Mouse (Mus musculus) E14TG2a.4 (cell line): Measurements from ENCODE around the gene Oxtr.

Experiments
- H3K27me3 ChIP-seq: 2 replicates; pipeline ENCODE4 v1.6.1; 2014; ENCODE audit warnings: low read length, control low read depth; ENCODE audit not compliant: insufficient read depth
- H3K36me3 ChIP-seq: 2 replicates; pipeline ENCODE4 v1.6.1; 2014; ENCODE audit warnings: low read length, control low read depth; ENCODE audit not compliant: insufficient read depth
- H3K4me1 ChIP-seq: replicated peaks from 2 replicates; pipeline ENCODE4 v1.6.1; 2014; ENCODE audit warnings: low read depth, low read length, control low read depth
- H3K4me3 ChIP-seq: replicated peaks from 2 replicates; pipeline ENCODE4 v1.5.1; 2014; ENCODE audit warnings: mild to moderate bottlenecking, low read length
- H3K9me3 ChIP-seq: 2 replicates; pipeline ENCODE4 v1.6.1; 2014; ENCODE audit warnings: low read length, control low read depth
- CTCF ChIP-seq: conservative IDR thresholded peaks from 2 replicates; pipeline ENCODE4 v1.5.1; 2014; ENCODE audit warnings: low read length
- NANOG ChIP-seq: IDR thresholded peaks from 2 replicates; pipeline ENCODE4 v1.6.1; 2014; ENCODE audit warnings: borderline replicate concordance, low read length, mixed read lengths
- POU5F1 ChIP-seq: IDR thresholded peaks from 2 replicates; pipeline ENCODE4 v1.6.1; 2014; ENCODE audit warnings: low read length, borderline replicate concordance

Oxtr gene

GRCm38 (mm10) chr6:112426018-112426732 is 63.6 kb downstream of the Oxtr start:
- Histone ChIP-seq H3K36me3 (no peaks in the 10 kb centered on the region), H3K27me3 (no peaks in the 10 kb centered on the region), H3K4me3 (no peak overlapping the region), H3K4me1 (no peaks in the 10 kb centered on the region), H3K9me3 (no peaks in the 10 kb centered on the region; the same call in 1 of the 2 replicates)
- TF ChIP-seq CTCF (no peak), POU5F1 (no peak), NANOG (no peak)

- Histone ChIP-seq H3K36me3 (no peaks in the 10 kb centered on the region), H3K9me3 (no peaks in the 10 kb centered on the region; the same call in 1 of the 2 replicates), H3K27me3 (no peaks in the 10 kb centered on the region), H3K4me1 (no peaks in the 10 kb centered on the region), H3K4me3 (no peak overlapping the region)
- TF ChIP-seq NANOG (no peak), POU5F1 (no peak), CTCF (no peak)
Observed at GRCm38 (mm10) chr6:112423746-112424501, 65.8 kb downstream of the Oxtr start.
